Mouse (Mus musculus) embryonic facial prominence, embryonic 13.5 days (tissue): ENCODE measurements around the gene Emx1. TPM values are rescaled to one million over a fixed set of nuclear protein-coding genes. Genes with fewer than 3 reads are reported as not detected.

Source experiments
- ATAC-seq: fragments of 200-750 bp; cut with Nextera tagmentation; 2 replicates; pipeline ENCODE4 v1.8.0; 2017; ENCODE audit warnings: low read depth; ENCODE audit not compliant: insufficient number of reproducible peaks, insufficient read depth, low FRiP score, low TSS enrichment
- H3K27ac ChIP-seq: fragments of 300-500 bp; sonication (generic); 2 replicates; pipeline ENCODE4 v1.5.1; 2015; ENCODE audit warnings: moderate library complexity, mild to moderate bottlenecking, inconsistent platforms
- H3K27me3 ChIP-seq: fragments of 300-500 bp; sonication (generic); 2 replicates; pipeline ENCODE4 v1.6.1; 2015; ENCODE audit warnings: mild to moderate bottlenecking, inconsistent platforms
- H3K36me3 ChIP-seq: fragments of 300-500 bp; sonication (generic); 2 replicates; pipeline ENCODE4 v1.6.1; 2015; ENCODE audit warnings: mild to moderate bottlenecking, inconsistent platforms
- H3K4me1 ChIP-seq: fragments of 300-500 bp; sonication (generic); 2 replicates; pipeline ENCODE4 v1.6.1; 2015; ENCODE audit warnings: inconsistent platforms
- H3K4me2 ChIP-seq: fragments of 300-500 bp; sonication (generic); 2 replicates; pipeline ENCODE4 v1.6.1; 2015; ENCODE audit warnings: moderate library complexity, mild to moderate bottlenecking, inconsistent platforms
- H3K4me3 ChIP-seq: fragments of 300-500 bp; sonication (generic); 2 replicates; pipeline ENCODE4 v1.5.1; 2015; ENCODE audit warnings: mild to moderate bottlenecking, inconsistent platforms
- H3K9ac ChIP-seq: fragments of 300-500 bp; sonication (generic); 2 replicates; pipeline ENCODE4 v1.6.1; 2015; ENCODE audit warnings: mild to moderate bottlenecking, inconsistent platforms
- H3K9me3 ChIP-seq: fragments of 300-500 bp; sonication (generic); 2 replicates; pipeline ENCODE4 v1.6.1; 2016; ENCODE audit warnings: inconsistent platforms
- WGBS: fragments of 180-500 bp; shearing (Covaris S2); methylation state at CpG from one replicate; pipeline ENCODE4 v1.1.7; 2015; ENCODE audit warnings: mixed read lengths; 5-methylcytosine and 5-hydroxymethylcytosine counted together
- polyA plus RNA-seq: library from polyadenylated mRNA; unstranded; fragments of >200 nt; fragmentation: Nextera tagmentation; extraction: Ambion mirVana; gene quantifications from 2 replicates; pipeline ENCODE4 v1.2.1, GENCODE M21; 2015

Gene Emx1
- polyA plus RNA-seq, 1 experiment from 2014 or later: 0.35 TPM

GRCm38 (mm10) chr6:85219706-85220105 lies 32.5 kb downstream of the Emx1 start:
- Histone ChIP-seq H3K36me3 (no peaks in the 10 kb centered on the region), H3K4me2 (no peak overlapping the region), H3K27ac (no peak overlapping the region), H3K27me3 (no peaks in the 10 kb centered on the region), H3K9me3 (no peaks in the 10 kb centered on the region), H3K4me1 (peaks cover 54% of the 10 kb centered on the region), H3K4me3 (no peak overlapping the region), H3K9ac (no peak overlapping the region)
- ATAC-seq: no peak
- 96% methylated on average over 11 of the region's 11 CpGs for WGBS

- H3K27ac ChIP-seq: peak overlapping the region; percentile 69
- no peaks in the 10 kb centered on the region for H3K27me3 ChIP-seq
- 0 out of 2 replicates have a peak overlapping the region, but pooled peaks have one; percentile 40 for H3K9ac ChIP-seq
- peaks cover 54% of the 10 kb centered on the region for H3K4me1 ChIP-seq
- no peak overlapping the region for H3K4me2 ChIP-seq
- WGBS: 37% methylated on average over 4 of the region's 4 CpGs
- no peaks in the 10 kb centered on the region for H3K9me3 ChIP-seq
- H3K4me3 ChIP-seq: no peak overlapping the region
- ATAC-seq: peak; percentile 38; the same call in 1 of the 2 replicates
- no peaks in the 10 kb centered on the region for H3K36me3 ChIP-seq
Observed at GRCm38 (mm10) chr6:85220917-85221316, 33.7 kb downstream of the Emx1 start.

GRCm38 (mm10) chr6:85222551-85222950 lies 35.3 kb downstream of the Emx1 start:
- no peak overlapping the region for H3K4me3 ChIP-seq
- WGBS: 51% methylated on average over 10 of the region's 10 CpGs

GRCm38 (mm10) chr6:85223498-85224150 lies 36.4 kb downstream of the Emx1 start:
- ATAC-seq: no peak
- H3K36me3 ChIP-seq: no peaks in the 10 kb centered on the region
- H3K27me3 ChIP-seq: no peaks in the 10 kb centered on the region
- no peak overlapping the region for H3K4me2 ChIP-seq
- 28% methylated on average over 14 of the region's 14 CpGs for WGBS
- H3K9ac ChIP-seq: peak overlapping the region; percentile 46; the same call in 1 of the 2 replicates
- no peak overlapping the region for H3K4me3 ChIP-seq
- no peaks in the 10 kb centered on the region for H3K9me3 ChIP-seq
- peaks cover 47% of the 10 kb centered on the region for H3K4me1 ChIP-seq
- no peak overlapping the region for H3K27ac ChIP-seq

More at GRCm38 (mm10) chr6:85222551-85222950, 35.3 kb downstream of the Emx1 start:
- no peak overlapping the region for H3K27ac ChIP-seq
- H3K27me3 ChIP-seq: no peaks in the 10 kb centered on the region
- H3K36me3 ChIP-seq: no peaks in the 10 kb centered on the region
- H3K4me2 ChIP-seq: no peak overlapping the region
- ATAC-seq: no peak
- no peaks in the 10 kb centered on the region for H3K9me3 ChIP-seq
- H3K9ac ChIP-seq: no peak overlapping the region
- peaks cover 52% of the 10 kb centered on the region for H3K4me1 ChIP-seq

- no peak overlapping the region for H3K4me3 ChIP-seq
- no peak for ATAC-seq
- H3K27ac ChIP-seq: no peak overlapping the region
- peaks cover 39% of the 10 kb centered on the region for H3K4me1 ChIP-seq
- H3K9ac ChIP-seq: no peak overlapping the region
- no peaks in the 10 kb centered on the region for H3K27me3 ChIP-seq
- WGBS: 39% methylated on average over 15 of the region's 15 CpGs
- no peaks in the 10 kb centered on the region for H3K36me3 ChIP-seq
- no peak overlapping the region for H3K4me2 ChIP-seq
- no peaks in the 10 kb centered on the region for H3K9me3 ChIP-seq
Observed at GRCm38 (mm10) chr6:85224442-85224891, 37.2 kb downstream of the Emx1 start.

GRCm38 (mm10) chr6:85226570-85226969 lies 39.3 kb downstream of the Emx1 start:
- Histone ChIP-seq H3K9me3 (no peaks in the 10 kb centered on the region), H3K4me2 (no peak overlapping the region), H3K4me1 (peaks cover 23% of the 10 kb centered on the region), H3K9ac (no peak overlapping the region), H3K4me3 (no peak overlapping the region), H3K27me3 (no peaks in the 10 kb centered on the region), H3K27ac (no peak overlapping the region), H3K36me3 (no peaks in the 10 kb centered on the region)
- ATAC-seq: no peak
- 76% methylated on average over 9 of the region's 9 CpGs for WGBS

- Histone ChIP-seq H3K27me3 (no peaks in the 10 kb centered on the region), H3K9me3 (no peaks in the 10 kb centered on the region), H3K4me2 (no peak overlapping the region), H3K36me3 (no peaks in the 10 kb centered on the region), H3K27ac (no peak overlapping the region), H3K4me1 (peaks cover 24% of the 10 kb centered on the region), H3K4me3 (no peak overlapping the region), H3K9ac (no peak overlapping the region)
- no peak for ATAC-seq
- WGBS: 70% methylated on average over 2 of the region's 2 CpGs
Observed at GRCm38 (mm10) chr6:85227520-85227919, 40.3 kb downstream of the Emx1 start.

GRCm38 (mm10) chr6:85230762-85231161 lies 43.5 kb downstream of the Emx1 start:
- Histone ChIP-seq H3K36me3 (no peaks in the 10 kb centered on the region), H3K9ac (no peak overlapping the region), H3K4me3 (no peak overlapping the region), H3K9me3 (no peaks in the 10 kb centered on the region), H3K4me1 (peaks cover 15% of the 10 kb centered on the region), H3K27ac (no peak overlapping the region), H3K4me2 (no peak overlapping the region), H3K27me3 (no peaks in the 10 kb centered on the region)
- 74% methylated on average over 3 of the region's 3 CpGs for WGBS
- ATAC-seq: no peak

- no peak overlapping the region for H3K4me3 ChIP-seq
- no peak overlapping the region for H3K27ac ChIP-seq
- no peak for ATAC-seq
- no peak overlapping the region for H3K9ac ChIP-seq
- H3K27me3 ChIP-seq: no peaks in the 10 kb centered on the region
- peaks cover 15% of the 10 kb centered on the region for H3K4me1 ChIP-seq
- WGBS: 33% methylated on average over 6 of the region's 6 CpGs
- no peaks in the 10 kb centered on the region for H3K9me3 ChIP-seq
- H3K4me2 ChIP-seq: no peak overlapping the region
- H3K36me3 ChIP-seq: no peaks in the 10 kb centered on the region
Observed at GRCm38 (mm10) chr6:85231469-85231868, 44.2 kb downstream of the Emx1 start.

- no peaks in the 10 kb centered on the region for H3K9me3 ChIP-seq
- no peak overlapping the region for H3K27ac ChIP-seq
- no peak overlapping the region for H3K9ac ChIP-seq
- H3K4me3 ChIP-seq: no peak overlapping the region
- 48% methylated on average over 4 of the region's 4 CpGs for WGBS
- ATAC-seq: no peak
- no peaks in the 10 kb centered on the region for H3K27me3 ChIP-seq
- H3K36me3 ChIP-seq: no peaks in the 10 kb centered on the region
- no peak overlapping the region for H3K4me2 ChIP-seq
- H3K4me1 ChIP-seq: peaks cover 15% of the 10 kb centered on the region
Observed at GRCm38 (mm10) chr6:85232045-85232444, 44.8 kb downstream of the Emx1 start.

GRCm38 (mm10) chr6:85232836-85233623 lies 45.8 kb downstream of the Emx1 start:
- Histone ChIP-seq H3K4me3 (no peak overlapping the region), H3K27me3 (no peaks in the 10 kb centered on the region), H3K4me2 (no peak overlapping the region), H3K36me3 (no peaks in the 10 kb centered on the region), H3K4me1 (peaks cover 17% of the 10 kb centered on the region), H3K9ac (no peak overlapping the region), H3K27ac (no peak overlapping the region), H3K9me3 (no peaks in the 10 kb centered on the region)
- no peak for ATAC-seq
- WGBS: 39% methylated on average over 7 of the region's 7 CpGs

- H3K4me3 ChIP-seq: no peak overlapping the region
- H3K36me3 ChIP-seq: no peaks in the 10 kb centered on the region
- H3K27ac ChIP-seq: no peak overlapping the region
- no peaks in the 10 kb centered on the region for H3K9me3 ChIP-seq
- ATAC-seq: no peak
- no peak overlapping the region for H3K4me2 ChIP-seq
- H3K9ac ChIP-seq: 0 out of 2 replicates have a peak overlapping the region, but pooled peaks have one; percentile 6
- peaks cover 18% of the 10 kb centered on the region for H3K4me1 ChIP-seq
- 16% methylated on average over 5 of the region's 5 CpGs for WGBS
- no peaks in the 10 kb centered on the region for H3K27me3 ChIP-seq
Observed at GRCm38 (mm10) chr6:85234796-85235195, 47.6 kb downstream of the Emx1 start.
